Mouse (Mus musculus): Measurements from ENCODE around the gene Ppil4. TPM values are rescaled to one million over a fixed set of nuclear protein-coding genes. Genes with fewer than 3 reads are reported as not detected.

Ppil4 gene
- total and polyA plus RNA-seq, 2 experiments: 2.8 to 12.1 TPM

GRCm38 (mm10) chr10:7870571-7871315 lies 78.1 kb downstream of the Ppil4 start:
- 71% methylated on average over 11 of the region's 11 CpGs for WGBS
- no peaks in the 10 kb centered on the region for H3K4me1 ChIP-seq (ENCODE audit: control insufficient read depth, insufficient read depth, low read length)
- no peaks in the 10 kb centered on the region for H3K36me3 ChIP-seq (ENCODE audit: control insufficient read depth, insufficient read depth, low read length)
- H3K79me2 ChIP-seq (ENCODE audit: control insufficient read depth, insufficient read depth, low read length): no peaks in the 10 kb centered on the region
- no peaks in the 10 kb centered on the region for H3K27me3 ChIP-seq (ENCODE audit: control insufficient read depth, insufficient read depth, low read length)
- TF ChIP-seq CTCF (IDR thresholded peaks at IDR 0.05; ENCODE audit: low read depth, low read length) (peak; percentile 45; the same call in 1 of the 2 replicates), POLR2A (IDR thresholded peaks at IDR 0.05; ENCODE audit: extremely low read depth, insufficient read depth, low read length) (no peak)
- H3K4me3 ChIP-seq (ENCODE audit: insufficient read depth, low read depth, low read length): no peak overlapping the region
- DNase-seq (ENCODE audit: extremely low read depth, low read depth, low spot score): no peak
- H3K27ac ChIP-seq (replicated peaks; ENCODE audit: insufficient read depth, low read depth, low read length): no peak overlapping the region
- H3K9ac ChIP-seq (ENCODE audit: low read depth, low read length): no peak overlapping the region

- no peaks in the 10 kb centered on the region for H3K27me3 ChIP-seq (ENCODE audit: control insufficient read depth, insufficient read depth, low read length)
- no peak for TF ChIP-seq POLR2A (IDR thresholded peaks at IDR 0.05; ENCODE audit: extremely low read depth, insufficient read depth, low read length)
- 0 out of 2 replicates have a peak, but pooled peaks have one; percentile 14 for TF ChIP-seq CTCF (IDR thresholded peaks at IDR 0.05; ENCODE audit: low read depth, low read length)
- no peaks in the 10 kb centered on the region for H3K79me2 ChIP-seq (ENCODE audit: control insufficient read depth, insufficient read depth, low read length)
- H3K36me3 ChIP-seq (ENCODE audit: control insufficient read depth, insufficient read depth, low read length): no peaks in the 10 kb centered on the region
- H3K4me3 ChIP-seq (ENCODE audit: insufficient read depth, low read depth, low read length): no peak overlapping the region
- H3K9ac ChIP-seq (ENCODE audit: low read depth, low read length): no peak overlapping the region
- no peak overlapping the region for H3K27ac ChIP-seq (replicated peaks; ENCODE audit: insufficient read depth, low read depth, low read length)
- no peaks in the 10 kb centered on the region for H3K4me1 ChIP-seq (ENCODE audit: control insufficient read depth, insufficient read depth, low read length)
- 62% methylated on average over 5 of the region's 5 CpGs for WGBS
- DNase-seq (ENCODE audit: extremely low read depth, low read depth, low spot score): peak; percentile 92
Measured at GRCm38 (mm10) chr10:7871381-7872020, 78.8 kb downstream of the Ppil4 start.

Other genes starting within 250 kb of the Ppil4 start
- gene Lrp11, start 203.1 kb upstream of the Ppil4 start, total RNA-seq (2014; rRNA removed): 1.4 and 3.0 TPM in 2 replicates
- gene Lrp11, start 203.1 kb upstream of the Ppil4 start, polyA plus RNA-seq (2012; rRNA removed): 1.2 and 2.0 TPM in 2 replicates
- gene Nup43, start 125.4 kb upstream of the Ppil4 start, total RNA-seq (2014; rRNA removed): 4.4 and 7.2 TPM in 2 replicates
- 2.6 and 3.6 TPM in 2 replicates for gene Nup43, start 125.4 kb upstream of the Ppil4 start, polyA plus RNA-seq (2012; rRNA removed)
- 30.2 and 33.1 TPM in 2 replicates for gene Pcmt1, start 111.8 kb upstream of the Ppil4 start, total RNA-seq (2014; rRNA removed)
- gene Pcmt1, start 111.8 kb upstream of the Ppil4 start, polyA plus RNA-seq (2012; rRNA removed): 21.8 and 23.6 TPM in 2 replicates
- gene Lats1, start 111.7 kb upstream of the Ppil4 start, total RNA-seq (2014; rRNA removed): 9.9 and 11.1 TPM in 2 replicates
- gene Lats1, start 111.7 kb upstream of the Ppil4 start, polyA plus RNA-seq (2012; rRNA removed): 6.2 and 6.9 TPM in 2 replicates
- gene Katna1, start 66.9 kb upstream of the Ppil4 start, total RNA-seq (2014; rRNA removed): 16.0 and 18.9 TPM in 2 replicates
- gene Katna1, start 66.9 kb upstream of the Ppil4 start, polyA plus RNA-seq (2012; rRNA removed): 1.7 and 2.4 TPM in 2 replicates
- 34.4 and 64.2 TPM in 2 replicates for gene Ginm1, start 67 bp upstream of the Ppil4 start, total RNA-seq (2014; rRNA removed)
- 13.6 TPM in 2 replicates for gene Ginm1, start 67 bp upstream of the Ppil4 start, polyA plus RNA-seq (2012; rRNA removed)
- 2.2 and 2.6 TPM in 2 replicates for gene Zc3h12d, start 39.6 kb downstream of the Ppil4 start, total RNA-seq (2014; rRNA removed)
- gene Zc3h12d, start 39.6 kb downstream of the Ppil4 start, polyA plus RNA-seq (2012; rRNA removed): 1.6 TPM in 2 replicates
- 12.4 and 16.0 TPM in 2 replicates for gene Tab2, start 163.3 kb downstream of the Ppil4 start, total RNA-seq (2014; rRNA removed)
- 22.9 and 24.6 TPM in 2 replicates for gene Tab2, start 163.3 kb downstream of the Ppil4 start, polyA plus RNA-seq (2012; rRNA removed)